19 mouse cellular contexts compared by ENCODE assay signal in genomic region chr5:30679593-30679992, GRCm38 (mm10). TPM values are rescaled to one million over a fixed set of nuclear protein-coding genes. Genes with fewer than 3 reads are reported as not detected.
"Had no signal": no experiment of that assay in that cellular context is flagged by ENCODE, and none has a peak within 500 bp of the region (broad histone marks: within the 10 kb centered on the region; RNA-seq: fewer than 3 reads in every experiment).

No protein-coding gene starts in this region.

- H3K9ac ChIP-seq: lung, embryonic 14.5 days; midbrain, embryonic 13.5 days; midbrain, embryonic 15.5 days; neural tube, embryonic 13.5 days; neural tube, embryonic 15.5 days; stomach, embryonic 15.5 days had no signal

- H3K27me3 ChIP-seq: midbrain, embryonic 13.5 days; midbrain, embryonic 15.5 days; neural tube, embryonic 13.5 days; neural tube, embryonic 15.5 days; stomach, embryonic 15.5 days had no signal

- H3K4me2 ChIP-seq: lung, embryonic 14.5 days; midbrain, embryonic 13.5 days; midbrain, embryonic 15.5 days; neural tube, embryonic 13.5 days; neural tube, embryonic 15.5 days; stomach, embryonic 15.5 days had no signal

- H3K27ac ChIP-seq: midbrain, embryonic 10.5 days; midbrain, embryonic 13.5 days; midbrain, embryonic 15.5 days; neural tube, embryonic 13.5 days; neural tube, embryonic 15.5 days; stomach, embryonic 15.5 days; stomach, postnatal 0 days had no signal

- H3K4me1 ChIP-seq: midbrain, embryonic 10.5 days; midbrain, embryonic 13.5 days; midbrain, embryonic 15.5 days; neural tube, embryonic 13.5 days; neural tube, embryonic 15.5 days; stomach, embryonic 15.5 days had no signal

- H3K4me3 ChIP-seq: midbrain, embryonic 10.5 days; midbrain, embryonic 13.5 days; midbrain, embryonic 15.5 days; myocyte; neural tube, embryonic 13.5 days; neural tube, embryonic 15.5 days; stomach, embryonic 15.5 days had no signal

- DNase-seq: lung, adult 18-20 months; lung, embryonic 14.5 days; lung, postnatal 10 days; lung, postnatal 4 days; retina, postnatal 1 day; right cerebral cortex, adult 18-20 months; thymus, adult 2 months; thymus, postnatal 25 days; thymus, postnatal 4 days had no signal

- H3K36me3 ChIP-seq: midbrain, embryonic 15.5 days; neural tube, embryonic 13.5 days; neural tube, embryonic 15.5 days had no signal

- H3K9me3 ChIP-seq: midbrain, embryonic 10.5 days; midbrain, embryonic 13.5 days; midbrain, embryonic 15.5 days; neural tube, embryonic 13.5 days; neural tube, embryonic 15.5 days; stomach, embryonic 15.5 days had no signal

- ATAC-seq: midbrain, embryonic 13.5 days; midbrain, embryonic 15.5 days had no signal

RNA-seq across cellular contexts. Expression of gene Dpysl5, which starts 31.8 kb away (rescaled TPM):
- total RNA-seq: megakaryocyte, adult 5-6 weeks; megakaryocyte-erythroid progenitor cell, adult 5-6 weeks had no signal
